Mouse (Mus musculus): ENCODE results near the gene Lzic.

Gene Lzic

GRCm38 (mm10) chr4:149475096-149475495 is 9.9 kb upstream of the Lzic start:
- intact Hi-C loops (cut with DNase I), result no loop called here

GRCm38 (mm10) chr4:149477078-149477477 is 8.0 kb upstream of the Lzic start, which contains the start of gene Tmem274:
TSS of gene Tmem274 (plus strand) at chr4:149477378.
- intact Hi-C loops (cut with DNase I), result no loop called here

GRCm38 (mm10) chr4:149484566-149484965 is 463 bp upstream of the Lzic start:
- intact Hi-C loops (cut with DNase I), result loop anchor here (2.0 kb wide), 1 partner anchor 58 kb away; no protein-coding TSS in a partner anchor

GRCm38 (mm10) chr4:149485825-149486206 is 787 bp downstream of the Lzic start:
- intact Hi-C loops (cut with DNase I), result loop anchor here (2.0 kb wide), 1 partner anchor 57 kb away; no protein-coding TSS in a partner anchor

GRCm38 (mm10) chr4:149487729-149488128 is 2.7 kb downstream of the Lzic start:
- intact Hi-C loops (cut with DNase I), result no loop called here

GRCm38 (mm10) chr4:149489415-149490240 is 4.6 kb downstream of the Lzic start:
- intact Hi-C loops (cut with DNase I), result no loop called here

- intact Hi-C loops (cut with DNase I), result no loop called here
Measured at GRCm38 (mm10) chr4:149491151-149491550, 6.1 kb downstream of the Lzic start.

- intact Hi-C loops (cut with DNase I), result no loop called here
Measured at GRCm38 (mm10) chr4:149496612-149497011, 11.6 kb downstream of the Lzic start.

GRCm38 (mm10) chr4:149498901-149499300 is 13.9 kb downstream of the Lzic start:
- intact Hi-C loops (cut with DNase I), result no loop called here

- intact Hi-C loops (cut with DNase I), result no loop called here
Measured at GRCm38 (mm10) chr4:149499790-149500189, 14.8 kb downstream of the Lzic start.

- intact Hi-C loops (cut with DNase I), result no loop called here
Measured at GRCm38 (mm10) chr4:149504363-149504762, 19.3 kb downstream of the Lzic start.

- intact Hi-C loops (cut with DNase I), result loop anchor here (5.0 kb wide), 1 partner anchor 42 kb away; no protein-coding TSS in a partner anchor
Measured at GRCm38 (mm10) chr4:149504858-149505257, 19.8 kb downstream of the Lzic start.

GRCm38 (mm10) chr4:149505261-149505967 is 20.4 kb downstream of the Lzic start:
- intact Hi-C loops (cut with DNase I), result loop anchor here (5.0 kb wide), 1 partner anchor 42 kb away; no protein-coding TSS in a partner anchor

GRCm38 (mm10) chr4:149506904-149507303 is 21.9 kb downstream of the Lzic start:
- intact Hi-C loops (cut with DNase I), result loop anchor here (5.0 kb wide), 1 partner anchor 40 kb away; no protein-coding TSS in a partner anchor

- intact Hi-C loops (cut with DNase I), result no loop called here
Measured at GRCm38 (mm10) chr4:149511221-149511646, 26.2 kb downstream of the Lzic start.

GRCm38 (mm10) chr4:149512072-149512471 is 27.0 kb downstream of the Lzic start:
- intact Hi-C loops (cut with DNase I), result no loop called here

GRCm38 (mm10) chr4:149515706-149516105 is 30.7 kb downstream of the Lzic start:
- intact Hi-C loops (cut with DNase I), result no loop called here

GRCm38 (mm10) chr4:149517868-149518340 is 32.9 kb downstream of the Lzic start, which contains the start of gene Ctnnbip1:
TSS of gene Ctnnbip1 (plus strand) at chr4:149518236.
- intact Hi-C loops (cut with DNase I), result no loop called here

GRCm38 (mm10) chr4:149518351-149519220 is 33.6 kb downstream of the Lzic start:
- intact Hi-C loops (cut with DNase I), result no loop called here

GRCm38 (mm10) chr4:149521258-149521657 is 36.2 kb downstream of the Lzic start:
- intact Hi-C loops (cut with DNase I), result no loop called here

GRCm38 (mm10) chr4:149523961-149524360 is 38.9 kb downstream of the Lzic start:
- intact Hi-C loops (cut with DNase I), result no loop called here
